Mouse (Mus musculus): ENCODE results near the gene Tnfsf15. TPM values are rescaled to one million over a fixed set of nuclear protein-coding genes. Genes with fewer than 3 reads are reported as not detected.

Tnfsf15 gene
- polyA plus RNA-seq, 1 experiment from 2014 or later = 0.09 TPM

Other genes with a start within 250 kb of the Tnfsf15 start
- 15.4 and 16.9 TPM in 2 replicates for gene Whrn, start 249.1 kb downstream of the Tnfsf15 start, polyA plus RNA-seq (2016; fragmentation: Nextera tagmentation; extraction: Ambion mirVana)
- gene Atp6v1g1, start 200.3 kb downstream of the Tnfsf15 start, polyA plus RNA-seq (2016; fragmentation: Nextera tagmentation; extraction: Ambion mirVana) = 358 and 367 TPM in 2 replicates
- gene Tmem268, start 186.3 kb downstream of the Tnfsf15 start, polyA plus RNA-seq (2016; fragmentation: Nextera tagmentation; extraction: Ambion mirVana) = 4.8 and 5.2 TPM in 2 replicates
- not detected in 2 replicates for gene Gm11213, start 139.9 kb downstream of the Tnfsf15 start, polyA plus RNA-seq (2016; fragmentation: Nextera tagmentation; extraction: Ambion mirVana)
- gene Tex48, start 122.7 kb downstream of the Tnfsf15 start, polyA plus RNA-seq (2016; fragmentation: Nextera tagmentation; extraction: Ambion mirVana) = not detected in 2 replicates
- gene Gm11214, start 81.7 kb downstream of the Tnfsf15 start, polyA plus RNA-seq (2016; fragmentation: Nextera tagmentation; extraction: Ambion mirVana) = not detected in 2 replicates
- gene Tnfsf8, start 116.2 kb upstream of the Tnfsf15 start, polyA plus RNA-seq (2016; fragmentation: Nextera tagmentation; extraction: Ambion mirVana) = not detected in 2 replicates